Mouse (Mus musculus) olfactory bulb, adult 2 months (tissue): ENCODE measurements at regions not wholly inside any gene's neighbourhood (a gene's known extent, or its start where the extent isn't known, plus 50 kb on each side); places are given as distances from the start of the nearest gene placed in this dataset.

Experiments
- CTCF ChIP-seq: fragments of 200-500 bp; IDR thresholded peaks from 2 replicates; pipeline ENCODE4 v1.5.1; 2012; ENCODE audit warnings: low read depth, mild to moderate bottlenecking, low read length, moderate library complexity; ENCODE audit not compliant: insufficient read depth
- POLR2A ChIP-seq: fragments of 200-500 bp; IDR thresholded peaks from 2 replicates; pipeline ENCODE4 v1.6.1; 2012; ENCODE audit warnings: mild to moderate bottlenecking, low read depth, low read length, moderate library complexity; ENCODE audit not compliant: insufficient read depth

- TF ChIP-seq POLR2A (no peak), CTCF (no peak)
Measured at GRCm38 (mm10) chr1:184449007-184449406, 283.4 kb downstream of the Hlx start.
